Mouse (Mus musculus): Measurements from ENCODE around the gene Cyp2d40. TPM values are rescaled to one million over a fixed set of nuclear protein-coding genes. Genes with fewer than 3 reads are reported as not detected.
A peak's percentile ranks its signal among the peaks of the same experiment; 100 is the strongest.
"Not testable (repeated sequence)": the region's sequence is repeated elsewhere in the genome, so short reads cannot be mapped to it uniquely, and the experiment has no call there.

The Cyp2d40 gene
- total RNA-seq (2021): not detected

DNA sequence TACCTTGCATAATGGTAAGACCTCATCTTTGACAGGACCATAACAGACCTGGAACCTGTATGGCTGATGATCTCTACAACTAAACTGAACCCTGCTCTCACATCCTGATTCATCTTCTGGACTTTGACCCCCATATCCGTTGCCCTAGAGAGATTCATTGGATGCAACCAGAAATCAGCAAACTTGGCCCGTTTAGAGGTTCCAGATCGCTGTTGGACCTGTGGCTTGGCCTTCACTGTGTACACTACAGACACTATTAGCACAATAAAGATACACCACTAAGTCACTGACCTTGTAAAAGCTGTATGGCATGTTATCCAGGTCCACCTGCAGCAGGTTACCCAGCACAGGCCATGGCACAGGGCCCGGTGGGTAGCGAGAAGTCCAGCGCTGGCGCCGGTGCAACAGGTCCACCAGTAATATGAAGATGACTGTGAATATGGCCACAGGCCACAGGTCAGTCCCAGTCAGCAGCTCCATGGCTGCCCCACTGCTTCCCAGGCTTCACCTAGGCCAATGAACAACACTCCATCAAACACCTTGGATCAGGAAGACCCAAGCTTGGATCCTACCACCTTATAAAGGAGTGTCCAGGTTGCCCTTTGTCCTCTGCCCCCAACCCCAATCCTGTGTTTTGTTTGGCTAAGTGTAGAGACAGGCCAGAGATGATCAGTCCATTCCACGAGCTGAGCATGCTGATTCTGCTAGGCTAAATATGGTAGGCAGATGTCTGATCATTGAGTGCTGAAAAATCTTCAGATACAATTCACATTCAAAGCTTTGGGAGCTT, at the start of gene Cyp2d40:
TSS of gene Cyp2d40 (minus strand) at position 553 of the 790 bp plus-strand sequence.
- DNase-seq: no peak
- intact Hi-C loops (cut with DNase I): no loop called here

- intact Hi-C loops (cut with DNase I): no loop called here
- no peak for DNase-seq
Observed at GRCm38 (mm10) chr15:82810556-82810955, 46.6 kb upstream of the Cyp2d40 start.

DNA sequence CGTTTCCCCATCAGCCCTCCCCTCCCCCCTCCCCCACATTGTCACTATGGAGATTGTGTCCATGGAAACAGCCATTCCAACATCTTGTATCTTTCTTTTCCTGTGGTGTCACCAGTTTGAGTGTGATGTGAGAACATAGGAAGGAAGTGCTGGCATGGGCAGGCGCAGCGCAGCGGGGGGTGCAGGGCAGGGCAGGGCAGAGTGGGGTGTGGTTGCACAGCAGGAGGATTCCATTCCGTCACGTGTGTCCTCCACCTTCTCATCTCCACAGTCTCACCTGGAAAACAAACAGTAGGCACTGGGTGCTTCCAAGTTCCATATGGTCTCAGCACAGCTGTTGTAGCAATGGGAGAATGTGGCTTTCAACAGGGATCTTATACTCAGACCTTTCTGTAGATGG, 45.5 kb upstream of the Cyp2d40 start:
- intact Hi-C loops (cut with DNase I): loop anchor here (5.0 to 10.0 kb wide), 2 partner anchors 228 to 305 kb away; no protein-coding TSS in a partner anchor
- DNase-seq: no peak

DNA sequence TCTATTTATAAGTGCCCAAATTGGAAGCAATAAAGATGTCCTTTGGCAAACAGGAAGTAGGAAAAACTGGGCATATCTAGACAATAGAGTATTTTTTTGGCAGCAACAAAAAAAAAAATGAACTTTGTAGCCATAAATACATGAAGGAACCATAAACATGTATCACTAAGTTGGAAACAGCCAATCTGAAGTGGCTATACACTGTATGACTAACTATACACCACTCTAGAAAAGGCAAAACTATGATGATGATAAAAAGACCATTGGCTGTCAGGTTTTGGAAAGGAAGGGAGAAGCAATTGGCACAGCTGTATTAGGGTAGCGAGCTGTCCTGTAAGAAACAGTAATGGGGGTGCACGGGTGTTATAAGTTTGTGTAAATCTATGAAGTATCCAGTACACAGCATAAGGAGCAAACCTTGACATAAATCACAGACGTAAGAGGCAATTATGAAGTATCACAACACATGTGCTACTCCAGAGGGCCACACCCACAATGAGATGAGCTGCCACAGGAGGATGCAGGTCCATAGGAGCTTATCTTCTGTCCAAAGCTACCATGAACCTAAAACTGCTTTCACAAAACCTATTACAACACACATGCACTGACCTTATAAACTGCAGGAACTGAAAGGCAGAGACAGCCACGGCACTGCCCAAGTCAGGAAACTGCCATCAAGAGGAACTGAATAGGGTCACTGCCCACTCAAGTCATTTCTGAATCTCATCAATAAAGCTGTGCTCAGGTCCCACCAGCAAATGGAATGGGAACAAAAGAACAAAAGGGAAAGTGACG, 43.2 kb upstream of the Cyp2d40 start:
- intact Hi-C loops (cut with DNase I): loop anchor here (5.0 to 10.0 kb wide), 2 partner anchors 230 to 308 kb away; no protein-coding TSS in a partner anchor
- DNase-seq: no peak

DNA sequence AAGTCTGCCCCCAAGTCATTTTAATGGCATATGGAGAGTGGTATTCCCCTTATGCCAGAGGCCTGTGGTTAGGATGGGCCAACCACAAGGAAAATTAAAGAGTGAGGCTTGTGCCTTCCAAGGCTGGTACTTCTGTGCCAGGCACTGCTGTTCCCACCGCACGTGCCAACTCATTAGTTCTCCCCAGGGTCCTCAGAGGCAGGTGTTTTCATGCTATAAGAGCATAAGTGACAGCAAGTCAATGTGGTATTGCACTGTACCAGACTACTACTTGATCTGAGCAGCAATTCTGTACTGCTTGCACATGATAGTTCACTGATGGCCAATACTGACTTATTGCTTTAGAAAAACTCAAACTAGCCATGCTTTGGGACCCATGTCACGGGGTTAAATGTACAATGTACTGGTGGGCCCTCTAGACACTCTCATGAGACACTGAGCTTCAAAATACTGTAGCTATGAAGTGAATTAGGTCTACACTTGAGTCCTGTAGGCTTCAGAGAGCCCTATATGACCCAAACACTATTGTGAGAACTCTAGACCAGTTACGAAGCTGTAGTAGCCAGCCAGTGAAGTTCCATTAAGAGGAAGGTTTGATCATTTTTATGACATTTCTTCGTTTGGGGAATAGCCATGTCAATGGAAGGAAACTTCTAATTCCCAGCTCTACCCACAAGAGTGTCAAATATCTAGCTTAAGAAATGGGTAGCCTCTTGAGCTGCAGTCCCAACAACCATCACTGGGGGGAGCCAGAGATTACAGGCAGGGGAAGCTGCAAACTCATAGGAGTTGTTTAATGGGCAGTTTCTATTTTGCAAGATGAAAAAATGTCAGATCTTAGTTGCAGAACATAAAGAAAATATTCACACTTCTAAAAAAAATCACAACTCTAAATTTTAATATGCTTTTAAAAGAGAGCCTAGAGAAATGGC, 41.0 kb upstream of the Cyp2d40 start:
- DNase-seq: peak; percentile 85
- intact Hi-C loops (cut with DNase I): loop anchor here (5.0 to 10.0 kb wide), 2 partner anchors 232 to 310 kb away; no protein-coding TSS in a partner anchor

DNA sequence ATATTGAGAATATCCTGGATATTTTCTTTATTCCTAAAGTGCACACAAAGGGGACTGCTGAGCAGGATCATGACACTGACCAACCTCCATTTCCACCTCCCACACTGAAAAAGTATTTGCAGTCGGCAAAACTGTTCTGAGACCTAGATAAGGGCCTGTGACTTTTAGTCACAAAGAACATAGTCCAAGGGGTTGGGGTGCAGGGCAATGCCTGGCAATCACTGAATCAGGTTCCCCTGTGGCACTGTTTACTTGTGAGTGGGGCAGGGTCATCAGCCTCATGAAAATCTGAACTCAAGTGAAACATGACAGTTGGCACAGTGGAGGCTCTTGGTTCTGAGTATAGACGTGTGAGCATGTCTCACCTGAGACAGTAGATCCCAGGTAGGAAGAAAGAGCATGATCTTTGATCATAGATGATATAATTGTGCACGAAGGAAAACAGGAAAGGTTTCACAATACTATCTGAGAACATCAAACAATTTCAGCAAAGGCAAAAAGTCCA, 32.0 kb upstream of the Cyp2d40 start:
- intact Hi-C loops (cut with DNase I): no loop called here

GRCm38 (mm10) chr15:82794277-82794676, 30.3 kb upstream of the Cyp2d40 start, which contains the start of gene Cyp2d26:
Cyp2d26 (minus strand) TSS chr15:82794294.
- intact Hi-C loops (cut with DNase I): no loop called here

More for the DNA sequence above, 32.0 kb upstream of the Cyp2d40 start:
- no peak for DNase-seq

DNA sequence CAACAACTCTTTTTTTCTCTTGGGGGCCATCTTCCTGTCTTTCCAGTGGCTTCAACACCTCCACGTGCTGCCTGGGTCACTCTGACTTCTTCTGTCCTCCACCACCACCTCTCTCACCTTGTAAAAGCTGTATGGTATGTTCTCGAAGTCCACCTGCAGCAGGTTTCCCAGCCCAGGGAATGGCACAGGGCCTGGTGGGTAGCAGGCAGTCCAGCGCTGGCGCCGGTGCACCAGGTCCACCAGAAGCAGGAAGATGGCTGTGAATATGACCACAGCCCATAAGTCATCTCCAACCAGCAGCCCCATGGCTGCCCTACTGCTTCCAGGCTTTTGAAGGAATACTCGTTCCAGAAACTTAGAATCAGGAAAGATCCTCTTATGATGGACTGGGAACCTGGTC, 29.9 kb upstream of the Cyp2d40 start:
- intact Hi-C loops (cut with DNase I): no loop called here
- no peak for DNase-seq

More at GRCm38 (mm10) chr15:82794277-82794676, 30.3 kb upstream of the Cyp2d40 start, which contains the start of gene Cyp2d26:
- DNase-seq: no peak

- intact Hi-C loops (cut with DNase I): no loop called here
- DNase-seq: no peak
Observed at GRCm38 (mm10) chr15:82793454-82793853, 29.5 kb upstream of the Cyp2d40 start.

GRCm38 (mm10) chr15:82792566-82792965, 28.6 kb upstream of the Cyp2d40 start:
- intact Hi-C loops (cut with DNase I): no loop called here
- DNase-seq: no peak

DNA sequence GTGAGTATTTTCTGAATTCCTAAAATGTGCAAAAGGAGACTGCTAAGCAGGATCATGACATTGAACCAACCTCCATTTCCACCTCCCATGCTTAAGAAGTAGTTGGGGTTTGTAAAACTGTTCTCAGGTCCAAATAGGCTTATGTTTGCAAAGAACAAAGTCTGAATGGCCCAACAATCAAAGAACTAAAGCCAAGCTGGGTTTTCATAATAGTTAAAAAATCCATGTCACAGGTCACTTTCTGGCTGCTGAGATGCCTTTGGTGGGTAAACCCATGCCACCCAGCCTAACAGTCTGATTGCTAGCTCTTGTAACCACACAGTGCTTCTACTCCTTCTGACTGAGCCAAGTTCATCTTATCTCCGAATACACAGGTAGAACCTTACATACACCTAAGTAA, 20.6 kb upstream of the Cyp2d40 start:
- DNase-seq: no peak
- intact Hi-C loops (cut with DNase I): loop anchor here (10.0 kb wide), 1 partner anchor 100 kb away; no protein-coding TSS in a partner anchor

GRCm38 (mm10) chr15:82783800-82784199, 19.8 kb upstream of the Cyp2d40 start:
- no peak for DNase-seq
- intact Hi-C loops (cut with DNase I): loop anchor here (10.0 kb wide), 1 partner anchor 99 kb away; no protein-coding TSS in a partner anchor

- intact Hi-C loops (cut with DNase I); DNase-seq: not testable (repeated sequence)
Observed at GRCm38 (mm10) chr15:82777856-82778255, 13.9 kb upstream of the Cyp2d40 start.

DNA sequence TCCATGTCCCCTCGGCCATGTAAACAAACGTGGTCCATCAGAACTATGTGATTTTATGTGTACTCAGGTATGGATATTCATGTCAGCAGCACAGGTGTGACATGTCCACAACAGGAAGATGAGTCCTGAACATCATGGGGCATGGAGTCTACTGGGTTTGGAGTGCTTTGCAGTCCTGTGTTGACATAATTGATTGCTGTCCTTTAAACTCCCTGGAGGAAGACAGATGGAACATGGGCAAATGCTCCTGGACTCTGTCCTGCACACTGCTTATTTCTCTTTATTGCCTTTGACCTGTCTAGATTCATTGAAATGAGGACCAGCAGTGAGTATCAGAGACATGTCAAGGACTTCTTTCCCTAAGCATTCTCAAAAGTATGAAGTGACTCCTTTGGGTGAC, 2.0 kb upstream of the Cyp2d40 start:
- intact Hi-C loops (cut with DNase I): no loop called here
- no peak for DNase-seq

GRCm38 (mm10) chr15:82764881-82765280, 898 bp upstream of the Cyp2d40 start:
- intact Hi-C loops (cut with DNase I): no loop called here
- no peak for DNase-seq

DNA sequence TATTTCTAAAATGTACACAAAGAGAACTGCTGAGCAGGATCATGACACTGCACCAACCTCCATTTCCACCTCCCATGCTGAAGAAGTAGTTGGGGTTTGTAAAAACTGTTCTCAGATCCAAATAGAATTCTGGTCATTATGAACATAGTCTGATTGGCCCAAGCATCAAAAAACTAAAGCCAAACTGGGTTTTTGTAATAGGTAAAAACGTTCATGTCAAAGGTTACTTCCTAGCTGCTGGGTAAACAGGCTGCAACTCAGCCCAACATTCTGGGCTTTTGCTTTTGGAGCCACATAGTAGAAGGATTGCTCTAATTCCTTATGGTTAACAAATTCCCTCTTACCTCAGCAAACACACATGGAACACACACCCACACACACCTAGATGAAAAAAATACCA, 15.8 kb downstream of the Cyp2d40 start:
- intact Hi-C loops (cut with DNase I): no loop called here
- DNase-seq: no peak

GRCm38 (mm10) chr15:82747516-82747915, 16.5 kb downstream of the Cyp2d40 start:
- intact Hi-C loops (cut with DNase I): no loop called here
- no peak for DNase-seq

DNA sequence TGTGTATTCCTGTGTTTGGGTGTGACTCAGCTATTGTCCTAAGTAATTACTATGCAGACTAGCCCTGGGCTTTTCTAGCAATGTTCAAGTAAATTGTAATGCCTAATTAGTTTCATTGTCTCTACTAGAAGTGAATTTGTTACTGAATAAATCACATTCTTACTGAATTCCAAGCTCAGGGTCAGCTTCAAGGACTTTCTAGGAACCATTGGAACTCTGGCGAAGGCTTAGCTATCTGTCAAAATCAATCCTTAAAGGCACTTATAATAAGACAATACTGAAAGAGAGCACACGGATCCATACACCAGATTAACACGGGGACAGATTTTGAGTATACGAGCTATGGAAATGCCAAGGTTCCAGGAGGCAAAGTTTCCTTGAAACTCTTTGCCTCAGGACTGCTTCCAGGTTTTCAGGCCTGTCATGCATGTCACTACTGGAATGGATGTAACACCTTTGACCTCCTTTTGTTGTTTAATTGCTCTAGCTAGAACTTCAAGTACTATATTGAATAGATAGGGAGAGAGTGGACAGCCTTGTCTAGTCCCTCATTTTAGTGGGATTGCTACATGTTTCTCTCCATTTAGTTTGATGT, 30.6 kb downstream of the Cyp2d40 start:
- DNase-seq; intact Hi-C loops (cut with DNase I): not testable (repeated sequence)

Data from left cerebral cortex, postnatal 4 days (tissue).